Mouse (Mus musculus): ENCODE data around the gene Prr18. TPM values are rescaled to one million over a fixed set of nuclear protein-coding genes. Genes with fewer than 3 reads are reported as not detected.

Prr18 gene
- polyA plus RNA-seq, 1 experiment from 2014 or later: 0.13 TPM

DNA sequence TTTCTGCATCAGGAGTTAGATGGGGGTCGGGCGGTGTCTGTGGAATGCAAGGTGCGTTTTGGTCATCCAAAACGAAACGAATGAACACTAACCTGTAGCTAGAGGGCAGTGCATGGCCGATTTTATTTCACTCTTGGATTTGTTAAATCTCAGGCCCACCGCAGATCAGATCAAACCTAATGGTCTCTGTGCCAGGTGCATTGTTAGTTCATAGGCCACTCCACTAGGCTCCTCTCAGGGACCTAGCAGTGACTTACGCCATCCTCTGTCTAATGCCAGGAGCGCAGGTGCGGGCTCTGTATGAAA lies 52.5 kb downstream of the Prr18 start:
- peaks cover 11% of the 10 kb centered on the region for H3K4me1 ChIP-seq (replicated peaks)
- H3K4me3 ChIP-seq: peak overlapping the region; percentile 26
- H3K9ac ChIP-seq: no peak overlapping the region
- no peaks in the 10 kb centered on the region for H3K36me3 ChIP-seq
- H3K27ac ChIP-seq: no peak overlapping the region
- 6% methylated on average over 10 of the region's 10 CpGs for WGBS
- ATAC-seq (replicated peaks; ENCODE audit: insufficient number of reproducible peaks, insufficient read depth, low FRiP score, low read depth): no peak
- H3K27me3 ChIP-seq: peaks cover 55% of the 10 kb centered on the region
- peak overlapping the region; percentile 46 for H3K4me2 ChIP-seq
- no peaks in the 10 kb centered on the region for H3K9me3 ChIP-seq (replicated peaks)

DNA sequence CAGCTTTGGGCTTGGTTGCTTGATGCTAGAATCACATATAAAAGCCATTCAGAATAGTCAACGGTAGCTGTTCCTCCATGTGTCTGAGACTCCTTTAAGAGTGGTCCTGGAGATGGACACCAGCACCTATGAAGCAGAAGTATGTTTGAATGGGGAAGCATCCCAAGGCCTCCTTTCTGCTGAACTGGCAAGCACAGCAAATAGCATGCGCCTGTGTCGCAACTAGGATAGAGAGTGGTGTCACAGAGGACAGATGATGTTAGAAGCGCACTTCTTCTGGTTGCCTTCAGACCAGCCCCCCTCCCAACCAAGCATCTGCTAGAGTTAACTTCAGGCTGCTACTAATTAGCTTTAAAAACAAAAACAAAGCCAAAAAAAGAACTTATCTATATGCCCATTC lies 53.2 kb downstream of the Prr18 start:
- Histone ChIP-seq H3K4me3 (no peak overlapping the region), H3K4me2 (no peak overlapping the region), H3K27me3 (peaks cover 55% of the 10 kb centered on the region), H3K36me3 (no peaks in the 10 kb centered on the region), H3K9ac (no peak overlapping the region), H3K27ac (no peak overlapping the region), H3K4me1 (replicated peaks) (peaks cover 11% of the 10 kb centered on the region), H3K9me3 (replicated peaks) (no peaks in the 10 kb centered on the region)
- WGBS: 52% methylated on average over 4 of the region's 4 CpGs
- no peak for ATAC-seq (replicated peaks; ENCODE audit: insufficient number of reproducible peaks, insufficient read depth, low FRiP score, low read depth)

Other genes with a start within 250 kb of the Prr18 start
- gene Gm49673, start 189.7 kb upstream of the Prr18 start, polyA plus RNA-seq (2015; fragmentation: Nextera tagmentation; extraction: Ambion mirVana): 0.15 TPM in 1 of 2 replicates, not detected in the other
- 33.0 and 34.1 TPM in 2 replicates for gene Rnaset2a, start 189.4 kb upstream of the Prr18 start, polyA plus RNA-seq (2015; fragmentation: Nextera tagmentation; extraction: Ambion mirVana)
- gene Fgfr1op, start 172.0 kb upstream of the Prr18 start, polyA plus RNA-seq (2015; fragmentation: Nextera tagmentation; extraction: Ambion mirVana): 20.1 and 23.9 TPM in 2 replicates
- 0.21 and 0.41 TPM in 2 replicates for gene Ccr6, start 101.4 kb upstream of the Prr18 start, polyA plus RNA-seq (2015; fragmentation: Nextera tagmentation; extraction: Ambion mirVana)
- 244 and 297 TPM in 2 replicates for gene Mpc1, start 54.6 kb upstream of the Prr18 start, polyA plus RNA-seq (2015; fragmentation: Nextera tagmentation; extraction: Ambion mirVana)
- gene Sft2d1, start 26.4 kb upstream of the Prr18 start, polyA plus RNA-seq (2015; fragmentation: Nextera tagmentation; extraction: Ambion mirVana): 58.6 and 64.0 TPM in 2 replicates
- 1.2 and 1.9 TPM in 2 replicates for gene T2, start 18.5 kb downstream of the Prr18 start, polyA plus RNA-seq (2015; fragmentation: Nextera tagmentation; extraction: Ambion mirVana)
- 0.40 and 0.55 TPM in 2 replicates for gene T, start 97.0 kb downstream of the Prr18 start, polyA plus RNA-seq (2015; fragmentation: Nextera tagmentation; extraction: Ambion mirVana)
- 1.4 and 2.1 TPM in 2 replicates for gene Pde10a, start 187.9 kb downstream of the Prr18 start, polyA plus RNA-seq (2015; fragmentation: Nextera tagmentation; extraction: Ambion mirVana)
- gene Gm17087, start 229.5 kb downstream of the Prr18 start, polyA plus RNA-seq (2015; fragmentation: Nextera tagmentation; extraction: Ambion mirVana): not detected in 2 replicates